Mouse (Mus musculus) gastrocnemius, adult 2 months (tissue): ENCODE results near the gene Krt33a. TPM values are rescaled to one million over a fixed set of nuclear protein-coding genes. Genes with fewer than 3 reads are reported as not detected.

Experiments
- DNase-seq: peaks from one replicate; pipeline ENCODE4 v3.0.0; 2022
- H3K27ac ChIP-seq: fragments of 200-600 bp; 2 replicates; pipeline ENCODE4 v1.8.1; 2022; ENCODE audit warnings: mild to moderate bottlenecking
- H3K4me3 ChIP-seq: fragments of 200-600 bp; 2 replicates; pipeline ENCODE4 v1.8.1; 2022; ENCODE audit warnings: mild to moderate bottlenecking, moderate library complexity
- CTCF ChIP-seq: fragments of 200-600 bp; IDR thresholded peaks from 2 replicates; pipeline ENCODE4 v1.8.1; 2022; ENCODE audit warnings: antibody characterized with exemption, mild to moderate bottlenecking, moderate library complexity
- intact Hi-C: fragments of 180-260 bp; cut with DNase I; formaldehyde crosslinking; loops from one replicate; pipeline ENCODE4 v1.15.1; 2025
- total RNA-seq, 2 experiments: library from RNA; stranded (reverse); gene quantifications; 2 replicates each; pipeline ENCODE4 v1.2.3; 2021

Krt33a gene
- total RNA-seq, 2 experiments from 2014 or later, result not detected

DNA sequence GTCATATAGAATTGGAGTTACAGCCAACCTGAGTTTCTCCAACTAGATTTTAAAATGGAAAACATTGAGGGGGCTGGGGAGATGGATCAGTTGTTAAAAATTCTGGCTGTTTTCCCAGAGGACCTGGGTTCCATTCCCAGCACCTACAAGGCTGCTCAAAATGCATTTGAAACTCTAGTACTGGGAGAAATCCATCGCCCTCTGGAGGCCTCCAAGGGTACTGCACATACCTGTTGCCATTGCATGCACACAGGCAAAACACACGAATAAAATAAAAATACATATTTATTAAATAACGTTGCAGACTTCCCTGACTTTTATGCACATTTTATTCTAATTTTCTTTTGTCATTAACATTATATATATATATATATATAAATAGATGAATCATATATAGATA lies 9.4 kb downstream of the Krt33a start:
- Histone ChIP-seq H3K27ac (no peak overlapping the region), H3K4me3 (no peak overlapping the region)
- DNase-seq, result no peak
- peak; percentile 47 for TF ChIP-seq CTCF
- intact Hi-C loops, result loop anchor here (5.0 kb wide), 1 partner anchor 544 kb away; no protein-coding TSS in a partner anchor

DNA sequence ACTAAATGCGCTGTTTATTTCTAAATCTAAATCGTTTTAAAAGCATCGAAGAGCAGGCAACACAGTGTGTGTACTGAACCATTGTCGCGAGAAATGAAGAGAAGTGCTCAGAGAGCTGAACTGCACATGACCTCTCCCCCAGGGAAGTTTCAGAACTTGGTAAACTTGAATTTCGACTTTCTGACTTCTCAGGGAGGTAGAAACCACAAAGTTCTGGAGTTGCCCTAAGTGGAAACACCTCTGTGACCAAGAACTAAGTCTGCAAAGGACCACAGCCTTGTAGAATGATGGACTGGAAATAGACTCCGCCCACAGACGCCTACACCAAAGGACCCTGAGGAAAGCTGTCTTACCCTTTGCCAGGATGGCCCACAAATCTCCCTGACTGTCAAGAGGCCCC lies 10.1 kb downstream of the Krt33a start:
- intact Hi-C loops, result loop anchor here (5.0 kb wide), 1 partner anchor 544 kb away; no protein-coding TSS in a partner anchor
- no peak for DNase-seq

DNA sequence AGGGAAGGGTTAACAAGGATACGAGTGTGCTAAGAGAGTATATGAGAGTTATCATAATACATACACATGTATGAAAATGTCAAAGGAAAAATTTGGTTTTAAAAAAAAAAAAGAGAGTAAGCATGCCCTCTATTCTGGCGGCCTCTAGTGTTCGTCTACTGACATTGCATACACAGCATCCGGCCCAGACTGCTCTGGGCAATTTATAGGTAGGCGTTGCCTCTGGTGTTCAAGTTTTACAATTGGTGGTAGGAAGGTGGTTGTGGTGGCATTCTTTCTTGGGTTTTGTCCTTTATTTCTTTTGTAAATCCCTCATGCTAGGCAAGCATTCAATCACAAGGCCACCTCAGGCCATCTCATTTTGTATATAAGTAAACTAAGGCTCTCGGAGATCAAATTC lies 11.2 kb downstream of the Krt33a start:
- Histone ChIP-seq H3K27ac (no peak overlapping the region), H3K4me3 (no peak overlapping the region)
- DNase-seq, result peak; percentile 40
- intact Hi-C loops, result loop anchor here (5.0 kb wide), 1 partner anchor 543 kb away; no protein-coding TSS in a partner anchor
- peak; percentile 91 for TF ChIP-seq CTCF

More for the DNA sequence above, 10.1 kb downstream of the Krt33a start:
- Histone ChIP-seq H3K4me3 (no peak overlapping the region), H3K27ac (no peak overlapping the region)
- no peak for TF ChIP-seq CTCF

DNA sequence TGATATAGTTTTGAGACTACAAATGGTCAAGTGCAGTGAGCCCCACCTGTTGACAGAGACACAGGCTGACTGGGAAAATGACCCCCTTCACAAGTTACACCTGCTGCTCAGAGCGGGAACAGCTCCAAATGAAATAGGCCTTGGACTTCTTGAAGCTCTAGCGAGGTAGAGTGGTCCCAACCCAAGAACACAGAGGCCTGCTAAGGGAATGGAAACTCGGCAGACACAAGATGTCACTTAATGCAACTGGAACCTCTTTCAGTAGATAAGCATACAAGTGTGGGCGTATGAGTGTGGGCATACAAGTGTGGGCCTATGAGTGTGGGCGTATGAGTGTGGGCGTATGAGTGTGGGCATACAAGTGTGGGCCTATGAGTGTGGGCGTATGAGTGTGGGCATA lies 16.9 kb downstream of the Krt33a start:
- H3K27ac ChIP-seq, result no peak overlapping the region
- intact Hi-C loops, result no loop called here
- no peak overlapping the region for H3K4me3 ChIP-seq
- DNase-seq, result no peak
- no peak for TF ChIP-seq CTCF

DNA sequence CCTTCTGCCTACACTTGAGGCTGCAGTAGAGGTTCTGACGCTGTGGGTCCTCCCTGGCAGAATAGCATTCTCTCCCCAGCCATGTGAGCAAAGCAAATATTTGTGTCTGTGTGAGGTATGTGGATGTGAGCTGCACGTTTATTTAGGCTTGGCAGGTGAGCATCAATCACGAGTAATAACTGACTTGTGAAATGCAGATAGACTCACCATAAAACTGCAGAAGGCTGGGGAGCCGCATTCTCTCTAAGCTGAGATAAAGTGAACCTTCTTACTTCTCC lies 21.7 kb downstream of the Krt33a start:
- Histone ChIP-seq H3K4me3 (no peak overlapping the region), H3K27ac (no peak overlapping the region)
- TF ChIP-seq CTCF, result no peak
- DNase-seq, result no peak
- intact Hi-C loops, result no loop called here

DNA sequence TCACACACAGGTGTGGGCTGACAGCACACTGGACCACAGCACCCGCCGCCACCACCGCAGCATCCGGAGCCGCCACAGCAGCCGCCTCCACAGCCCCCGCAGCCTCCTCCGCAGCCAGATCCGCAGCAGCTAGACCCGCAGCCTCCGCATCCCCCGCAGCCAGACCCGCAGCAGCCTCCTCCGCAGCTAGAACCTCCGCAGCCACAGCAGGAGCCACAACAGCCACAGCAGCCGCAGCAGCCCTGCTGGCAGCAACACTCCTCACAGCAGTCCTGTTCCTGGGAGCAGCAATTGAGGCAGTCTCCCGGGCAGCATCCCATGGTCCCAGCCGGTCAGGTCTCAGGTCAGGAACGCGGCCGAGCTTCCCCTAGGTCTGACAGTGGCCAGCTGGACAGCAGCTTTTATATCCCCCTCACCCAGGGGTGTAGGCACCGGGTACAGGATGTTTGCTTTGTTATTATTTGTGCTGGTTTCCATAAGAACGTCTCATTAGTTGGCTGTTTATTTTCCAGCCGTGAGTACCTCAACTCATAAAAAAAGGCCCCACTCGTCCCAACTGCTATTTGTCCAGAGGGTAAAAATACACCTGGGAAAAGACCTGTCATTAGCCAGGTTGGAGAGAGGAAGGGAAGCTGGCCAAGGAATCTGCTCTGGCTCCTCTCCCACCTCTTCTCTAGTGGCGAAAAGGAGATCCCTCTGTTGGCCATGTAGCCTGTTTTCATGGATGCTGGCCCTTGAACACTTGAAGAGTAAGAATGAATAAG lies 22.2 kb downstream of the Krt33a start, which contains the start of gene Krtap17-1:
TSS of gene Krtap17-1 (minus strand) at position 375 of the 764 bp plus-strand sequence.
- no peak for DNase-seq
- no peak within 1 kb of the TSS for H3K4me3 ChIP-seq
- no peak for TF ChIP-seq CTCF
- no peak within 1 kb of the TSS for H3K27ac ChIP-seq
- intact Hi-C loops, result no loop called here

DNA sequence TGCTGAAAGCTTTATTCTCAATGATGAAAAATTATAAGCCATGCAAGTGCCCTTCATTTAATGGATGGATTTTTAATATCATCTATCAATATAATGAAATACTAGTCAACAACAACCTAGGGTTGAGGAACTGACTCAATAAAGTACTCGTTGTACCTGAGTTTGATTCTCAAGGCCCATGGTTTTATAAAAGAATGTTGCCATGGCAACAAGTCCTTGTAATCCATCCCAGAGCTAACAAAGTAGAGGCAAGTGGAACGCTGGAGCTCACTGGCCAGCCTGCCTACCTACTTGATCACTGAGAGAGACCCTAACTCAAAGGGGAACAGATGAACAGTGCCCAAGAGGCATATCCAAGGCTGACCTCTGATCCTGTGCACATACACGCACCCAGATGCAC lies 25.4 kb downstream of the Krt33a start:
- TF ChIP-seq CTCF, result no peak
- intact Hi-C loops, result no loop called here
- Histone ChIP-seq H3K27ac (no peak overlapping the region), H3K4me3 (no peak overlapping the region)
- no peak for DNase-seq

DNA sequence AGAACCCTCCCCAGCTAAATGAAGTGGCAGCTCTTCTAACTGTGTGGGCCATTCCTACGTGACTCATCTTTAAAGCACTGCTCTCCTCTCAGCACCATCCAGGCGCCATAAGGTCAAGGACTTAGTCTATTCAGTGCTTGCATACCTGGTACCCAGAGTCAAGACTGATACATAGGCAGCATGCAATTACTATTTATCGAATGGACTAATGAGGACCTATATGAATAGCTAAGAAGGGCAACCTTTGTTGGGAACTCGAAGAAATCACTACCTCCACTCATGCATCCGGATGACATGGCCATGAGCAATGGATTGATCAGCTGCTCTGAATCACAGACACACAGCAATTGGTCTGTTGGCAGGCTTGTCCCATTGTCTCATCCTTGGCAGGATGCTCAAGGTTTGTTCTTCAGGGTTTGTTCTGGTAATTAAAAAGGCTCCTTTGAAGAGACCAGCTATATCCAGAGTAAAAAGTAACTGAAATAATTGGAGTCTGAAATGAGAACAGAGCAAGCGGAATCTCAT lies 26.1 kb downstream of the Krt33a start:
- intact Hi-C loops, result no loop called here
- no peak for TF ChIP-seq CTCF
- Histone ChIP-seq H3K4me3 (no peak overlapping the region), H3K27ac (no peak overlapping the region)
- no peak for DNase-seq

DNA sequence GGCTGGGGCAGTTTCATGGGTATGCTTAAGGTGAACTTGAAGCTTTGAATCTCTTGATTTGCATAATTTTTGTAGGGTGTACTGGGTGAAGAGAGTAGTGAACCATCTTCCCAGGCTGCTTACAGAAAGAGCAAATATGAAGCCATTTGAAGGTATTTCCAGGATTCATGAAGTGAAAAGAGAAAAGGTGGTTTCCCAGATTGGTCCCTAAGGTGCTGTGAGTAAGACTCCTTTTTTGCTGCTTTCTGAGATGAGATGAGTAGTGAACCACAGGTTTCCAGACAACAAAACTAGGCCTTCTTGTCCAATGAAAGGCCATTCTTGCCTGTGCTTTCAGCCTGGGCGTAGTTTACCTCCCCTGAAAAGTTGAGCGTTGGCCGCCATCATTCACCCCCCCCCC lies 27.5 kb downstream of the Krt33a start:
- no peak overlapping the region for H3K4me3 ChIP-seq
- TF ChIP-seq CTCF, result no peak
- H3K27ac ChIP-seq, result no peak overlapping the region
- intact Hi-C loops, result no loop called here
- no peak for DNase-seq

DNA sequence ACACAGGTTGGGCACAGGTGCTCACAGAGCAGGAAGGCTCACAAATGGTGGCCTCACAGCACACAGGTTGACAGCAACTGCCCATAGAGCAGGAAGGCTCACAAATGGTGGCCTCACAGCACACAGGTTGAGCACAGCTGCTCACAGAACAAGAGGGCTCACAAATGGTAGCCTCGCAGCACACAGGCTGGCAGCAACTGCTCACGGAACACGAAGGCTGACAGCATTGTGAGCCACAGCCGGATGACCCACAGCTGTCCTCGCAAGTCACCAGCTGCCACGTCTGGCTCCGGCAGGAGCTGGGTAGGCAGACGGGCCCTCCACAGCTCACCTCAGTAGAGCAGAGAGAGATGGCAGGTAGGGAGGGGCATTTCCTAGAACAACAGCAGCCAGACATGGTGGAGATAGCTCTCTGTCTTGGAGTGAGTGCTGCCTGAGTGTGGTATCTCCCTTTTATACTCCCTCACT lies 29.8 kb downstream of the Krt33a start, which contains the start of gene Krtap16-1:
TSS of gene Krtap16-1 (minus strand) at position 418 of the 468 bp plus-strand sequence.
- no peak for TF ChIP-seq CTCF
- peak within 1 kb of the TSS; percentile 38 for H3K4me3 ChIP-seq
- no peak within 1 kb of the TSS for H3K27ac ChIP-seq
- intact Hi-C loops, result no loop called here
- DNase-seq, result no peak

DNA sequence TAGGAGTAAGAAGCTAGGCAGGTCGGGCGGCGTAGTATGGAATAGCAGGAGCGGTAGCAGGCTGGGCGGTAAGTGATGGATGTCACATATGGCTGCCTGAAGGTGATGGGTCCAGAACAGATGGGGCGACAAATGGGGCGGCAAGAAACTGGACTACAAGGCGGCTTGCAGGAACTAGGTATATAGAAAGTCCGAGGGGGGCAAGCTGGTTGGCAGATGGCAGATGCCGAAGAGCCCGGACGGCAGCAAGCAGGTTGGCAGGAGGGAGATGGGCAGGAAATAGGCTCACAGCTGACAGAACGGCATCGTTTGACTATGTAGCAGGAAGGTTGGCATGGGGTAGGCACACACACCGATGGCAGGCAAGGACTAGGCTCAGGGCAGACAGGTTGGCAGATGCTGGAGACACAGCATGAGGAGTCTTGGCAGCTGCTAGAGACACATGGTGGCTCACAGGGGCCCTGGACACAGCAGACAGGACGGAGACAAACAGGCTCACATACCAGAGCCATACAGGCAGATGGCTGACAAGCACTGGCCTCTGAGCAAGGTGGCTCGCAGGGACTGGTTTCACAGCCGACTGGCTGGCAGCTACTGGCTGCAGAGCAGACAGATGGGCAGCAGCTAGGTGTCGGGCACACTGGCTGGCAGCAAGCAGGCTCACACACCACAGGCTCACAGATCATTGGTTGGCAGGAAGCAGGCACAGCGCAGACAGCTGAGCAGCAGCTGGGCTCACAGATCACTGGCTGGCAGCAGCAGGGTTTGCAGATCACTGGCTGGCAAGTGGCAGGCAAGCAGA lies 30.5 kb downstream of the Krt33a start:
- peak; percentile 82 for DNase-seq
- no peak overlapping the region for H3K27ac ChIP-seq
- TF ChIP-seq CTCF, result no peak
- intact Hi-C loops, result no loop called here
- H3K4me3 ChIP-seq, result peak overlapping the region; percentile 38

DNA sequence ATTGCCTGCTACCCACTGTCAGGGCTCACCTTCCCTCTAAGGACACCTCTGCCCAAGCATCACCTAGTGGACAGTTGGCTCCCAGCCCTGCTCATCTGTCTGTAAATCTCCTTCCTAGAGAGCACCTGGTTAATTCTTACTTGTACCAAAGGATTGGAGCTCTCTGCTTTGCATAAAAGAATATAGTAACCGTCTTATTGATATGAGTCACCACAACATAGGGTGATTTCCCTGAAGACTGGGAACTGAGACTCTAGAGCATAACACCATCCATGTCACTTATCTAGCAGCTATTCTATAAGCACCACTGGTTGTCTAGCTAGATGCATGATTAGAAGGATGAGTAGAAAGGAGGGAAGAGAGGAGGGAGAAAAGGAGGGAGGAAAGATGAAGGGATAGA lies 32.6 kb downstream of the Krt33a start:
- no peak for DNase-seq
- H3K4me3 ChIP-seq, result no peak overlapping the region
- TF ChIP-seq CTCF, result no peak
- no peak overlapping the region for H3K27ac ChIP-seq
- intact Hi-C loops, result no loop called here

DNA sequence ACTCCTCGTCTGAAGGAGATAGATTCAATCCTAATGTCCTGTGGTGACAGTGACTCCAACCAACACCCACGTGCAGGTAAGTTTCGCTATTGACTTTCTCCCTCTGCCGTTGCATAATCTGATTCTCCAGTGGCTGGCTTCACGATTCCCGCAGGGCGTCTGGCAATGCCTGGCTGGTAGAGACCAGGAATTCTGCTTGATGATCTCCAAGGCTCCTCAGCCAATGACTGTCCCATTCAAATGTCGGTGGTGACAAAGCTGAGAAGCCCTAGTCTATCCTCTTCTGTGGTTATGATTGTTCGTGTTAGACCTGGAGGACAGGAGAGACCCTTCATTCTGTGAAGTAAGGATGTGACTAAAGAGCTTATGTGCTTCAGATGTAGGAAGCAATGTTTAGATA lies 33.3 kb downstream of the Krt33a start:
- no peak for TF ChIP-seq CTCF
- intact Hi-C loops, result no loop called here
- Histone ChIP-seq H3K4me3 (no peak overlapping the region), H3K27ac (no peak overlapping the region)
- DNase-seq, result no peak
